Mouse (Mus musculus) mature B cell (primary cell): ENCODE data around the gene C1galt1c1.

Experiments
- in situ Hi-C: fragments of 300-500 bp; cut with MboI; formaldehyde crosslinking; loops from 2 replicates; pipeline ENCODE4 v1.14.3; 2019

The C1galt1c1 gene

DNA sequence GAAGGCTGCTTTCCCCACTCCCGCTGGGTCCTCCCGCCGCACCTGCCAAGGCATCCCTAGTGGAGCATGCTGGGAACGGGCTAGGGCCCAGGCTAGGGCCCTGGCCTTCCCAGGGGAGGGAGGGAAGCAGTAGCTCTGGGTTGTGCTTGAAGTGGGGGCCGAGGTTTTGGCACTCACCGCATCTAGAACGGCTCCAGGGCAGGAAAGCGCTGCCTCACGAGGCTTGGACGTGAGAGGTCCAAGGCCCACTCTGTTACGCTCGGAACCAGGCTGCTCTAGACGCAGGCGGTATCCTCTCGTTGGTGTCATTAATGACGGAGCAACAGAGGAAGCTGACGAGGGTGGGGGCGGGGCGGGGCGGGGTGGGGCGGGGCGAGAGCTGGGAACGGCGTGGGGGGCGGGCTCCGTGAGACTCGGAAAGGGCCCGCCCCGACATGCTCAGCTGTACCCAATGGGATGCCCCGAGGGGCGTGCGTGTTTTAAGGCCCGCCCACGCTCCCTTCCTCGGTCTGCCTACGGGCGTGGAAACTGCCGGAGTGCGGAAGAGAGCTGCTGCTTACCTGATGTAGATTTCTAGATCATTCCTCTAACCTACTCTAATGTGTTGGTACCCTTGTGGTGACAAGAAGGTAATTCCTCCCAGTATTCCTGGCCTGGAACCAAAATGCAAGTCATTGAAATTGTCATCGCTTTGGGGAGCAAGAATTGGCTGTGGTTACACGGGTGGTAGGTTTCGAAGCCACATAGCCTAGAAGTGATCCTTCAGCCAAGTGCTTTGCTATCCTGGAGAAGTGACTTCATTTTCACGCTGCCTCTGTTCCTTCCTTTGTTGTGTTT, at the start of gene C1galt1c1:
TSS of gene C1galt1c1 (minus strand) at position 287 of the 837 bp plus-strand sequence.
- in situ Hi-C loops, result loop anchor here (25.0 kb wide), 1 partner anchor 448 kb away; the partner anchor contains the start of gene Zbtb33

DNA sequence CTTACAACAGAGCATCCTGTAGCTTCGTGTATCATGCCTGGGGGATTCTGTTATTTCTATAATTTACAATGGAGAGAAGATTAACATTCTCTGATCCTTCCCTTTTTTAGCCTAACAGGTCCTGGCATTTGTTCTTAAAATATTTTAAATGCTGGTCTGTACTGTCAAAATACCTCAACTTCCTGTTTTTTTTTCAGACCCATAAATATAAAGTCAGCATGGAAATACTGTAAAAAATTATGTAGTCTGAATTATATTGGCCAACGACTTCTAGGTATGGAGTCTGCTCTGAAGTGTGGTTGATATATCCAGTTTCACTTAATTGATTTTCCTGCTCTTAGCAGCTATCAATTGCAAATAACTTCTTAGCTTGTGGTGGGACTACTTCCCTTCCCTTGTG, 47.1 kb upstream of the C1galt1c1 start:
- in situ Hi-C loops, result no loop called here

DNA sequence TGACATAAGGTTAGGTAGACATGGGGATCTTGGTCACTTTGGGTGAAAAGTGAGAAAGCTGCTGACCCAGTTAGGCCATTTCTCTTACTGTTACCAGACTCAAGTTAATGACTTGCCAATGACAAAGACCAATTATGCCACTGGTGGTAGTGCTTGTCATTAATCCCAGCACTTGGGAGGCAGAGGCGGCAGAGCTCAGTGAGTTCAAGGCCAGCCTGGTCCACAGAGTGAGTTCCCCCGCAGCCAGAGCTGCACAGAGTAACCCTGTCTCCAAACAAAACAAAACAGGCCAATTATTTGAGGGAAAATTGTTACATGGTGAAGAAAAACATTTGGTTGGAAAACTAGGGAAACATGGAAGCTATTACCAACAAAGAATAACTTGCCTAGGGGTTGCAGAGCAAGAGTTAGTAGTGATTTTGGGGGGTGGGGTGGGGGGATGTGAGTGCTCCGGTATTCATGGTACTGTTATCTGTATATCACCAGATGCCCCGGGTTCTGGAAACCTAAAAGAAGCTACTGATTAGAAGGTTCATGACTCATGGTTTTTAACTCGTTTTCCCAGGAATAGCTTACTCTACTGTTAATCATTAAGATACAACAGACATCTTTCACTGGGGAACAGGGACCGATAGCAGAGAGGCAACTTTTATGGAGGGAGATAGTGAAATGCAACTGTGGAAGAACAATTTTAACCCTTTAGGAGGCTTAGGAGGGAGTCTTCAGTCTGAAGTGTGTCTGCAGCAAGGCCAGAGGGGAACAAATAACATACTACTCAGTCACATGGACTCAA, 34.4 kb upstream of the C1galt1c1 start:
- in situ Hi-C loops, result no loop called here

DNA sequence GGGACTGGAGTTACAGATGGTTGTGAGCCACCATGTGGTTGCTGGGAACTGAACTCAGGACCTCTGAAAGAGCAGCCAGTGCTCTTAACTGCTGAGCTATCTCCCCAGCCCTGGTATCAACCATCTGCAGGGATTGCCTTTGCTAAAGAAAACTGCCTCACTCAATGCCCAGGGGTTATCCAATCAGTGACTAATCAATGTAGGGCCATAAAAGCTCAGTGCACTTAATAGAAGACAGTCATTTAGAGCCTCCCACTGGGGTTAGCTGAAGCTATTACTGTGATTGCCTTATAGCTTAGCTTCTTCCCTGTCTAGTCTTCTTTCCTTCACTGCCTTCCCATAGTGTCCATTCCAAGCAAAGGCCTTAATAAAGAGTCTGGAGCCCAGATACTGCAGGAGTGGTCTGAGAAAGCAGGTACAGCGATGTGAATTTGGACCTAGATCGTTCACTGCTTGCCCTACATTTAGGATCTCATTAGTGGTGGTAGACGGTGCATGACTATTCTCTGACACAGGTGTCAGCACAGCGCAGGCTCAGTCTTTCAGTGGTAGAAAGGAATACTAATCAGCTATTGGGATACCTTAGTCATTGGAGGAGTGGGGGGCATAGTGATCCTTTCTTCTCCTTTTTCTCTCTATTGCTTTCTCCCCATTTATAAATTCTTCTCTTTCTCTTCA, 21.5 kb upstream of the C1galt1c1 start:
- in situ Hi-C loops, result no loop called here

DNA sequence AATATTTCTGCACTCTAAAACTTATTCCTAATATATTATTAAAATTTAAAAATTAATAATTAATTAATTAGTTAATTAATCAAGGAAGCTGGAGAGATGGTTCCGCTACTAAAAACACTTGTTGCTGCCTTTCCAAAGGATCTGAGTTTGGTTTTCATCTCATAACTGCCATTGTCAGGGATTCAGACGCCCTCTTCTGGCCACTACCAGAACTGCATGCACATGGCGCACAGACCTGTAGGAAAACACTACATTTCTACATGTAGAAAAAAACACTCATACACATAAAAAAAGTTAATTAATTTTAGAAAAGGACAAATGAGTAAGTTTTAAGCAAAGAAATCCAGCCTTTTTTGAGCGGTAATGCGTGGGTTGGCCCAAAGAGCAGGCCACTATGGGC, 19.8 kb upstream of the C1galt1c1 start:
- in situ Hi-C loops, result no loop called here

DNA sequence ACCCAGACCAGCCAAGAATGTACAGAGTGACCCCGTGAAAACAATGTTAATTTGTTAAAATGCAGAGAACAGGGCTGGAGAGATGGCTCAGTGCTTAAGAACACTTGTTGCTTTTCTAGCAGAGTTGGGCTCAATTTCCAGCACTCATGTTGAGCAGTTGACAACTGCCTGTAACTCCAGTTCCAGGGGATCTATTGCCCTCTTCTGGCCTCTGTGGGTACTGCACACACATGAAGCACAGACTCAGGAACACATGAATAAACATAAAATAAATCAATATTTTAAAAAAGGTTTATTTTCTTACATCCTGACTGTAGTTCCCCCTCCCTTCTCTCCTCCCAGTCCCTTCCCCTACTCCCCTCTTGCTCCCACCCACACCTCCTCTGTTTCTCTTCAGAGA, 18.3 kb upstream of the C1galt1c1 start:
- in situ Hi-C loops, result no loop called here

DNA sequence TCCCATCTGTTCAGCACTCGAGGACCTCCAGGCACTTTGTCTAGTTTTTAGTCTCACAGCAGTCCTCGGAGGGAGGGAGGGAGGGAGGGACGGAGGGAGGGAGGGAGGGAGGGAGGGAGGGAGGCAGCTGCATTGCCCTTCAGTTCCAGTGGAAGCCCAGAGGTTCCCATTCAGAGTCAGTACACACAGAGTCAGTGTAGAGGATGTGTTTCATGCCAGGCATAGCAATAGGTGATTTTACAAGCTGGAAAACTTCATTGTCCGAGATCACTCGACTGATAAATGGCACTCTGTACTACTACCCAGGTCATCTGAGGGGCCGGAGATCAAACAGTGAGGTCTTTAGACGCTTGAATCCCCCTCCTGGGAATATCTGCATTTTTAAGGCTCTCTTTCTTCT, 16.3 kb upstream of the C1galt1c1 start:
- in situ Hi-C loops, result no loop called here

DNA sequence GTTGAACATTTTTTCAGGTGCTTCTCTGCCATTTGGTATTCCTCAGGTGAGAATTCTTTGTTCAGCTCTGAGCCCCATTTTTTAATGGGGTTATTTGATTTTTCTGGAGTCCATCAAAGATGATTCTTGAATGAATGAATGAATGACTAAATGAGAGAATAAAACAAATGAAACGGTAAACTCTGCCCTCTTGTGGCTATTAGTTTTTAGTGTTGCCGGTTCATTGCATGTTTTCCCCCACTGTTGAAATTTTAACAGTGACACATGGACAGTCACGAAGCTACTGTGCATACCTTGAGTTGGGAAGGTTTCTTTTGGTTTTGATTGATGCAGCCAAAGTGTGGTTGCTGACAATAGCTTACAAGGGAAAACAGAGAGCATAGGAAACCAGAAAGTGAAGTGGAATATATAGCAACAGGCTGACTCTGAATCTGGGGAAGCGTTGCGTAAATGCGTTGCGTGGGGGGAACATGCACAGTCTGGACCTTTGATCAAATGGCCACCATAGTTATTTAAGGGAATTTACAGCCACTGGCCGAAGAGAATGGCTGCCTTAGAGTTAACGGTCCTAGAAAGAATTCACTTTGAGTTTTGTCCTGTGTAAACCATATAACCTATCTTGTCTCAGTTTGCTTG, 15.6 kb upstream of the C1galt1c1 start:
- in situ Hi-C loops, result no loop called here

DNA sequence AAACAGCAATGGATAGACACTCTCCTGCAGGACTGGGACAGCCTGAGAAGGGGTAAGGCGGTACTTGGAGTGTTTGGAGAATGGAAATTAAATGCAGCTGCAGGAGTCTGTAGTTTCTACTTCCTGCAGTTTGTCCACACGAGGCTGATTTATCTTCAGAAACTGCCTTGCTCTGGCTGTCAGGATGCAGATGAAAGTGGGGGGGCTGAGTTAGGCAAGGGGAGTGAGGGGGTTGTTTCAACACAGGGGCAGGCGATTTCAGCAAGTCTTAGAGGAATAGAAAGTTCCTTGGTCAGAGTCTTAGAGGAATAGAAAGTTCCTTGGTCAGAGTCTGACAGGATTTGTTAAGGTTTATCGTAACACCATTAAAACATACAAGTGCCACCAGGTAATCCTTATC, 7.3 kb upstream of the C1galt1c1 start:
- in situ Hi-C loops, result loop anchor here (25.0 kb wide), 1 partner anchor 455 kb away; the partner anchor contains the start of gene Zbtb33

DNA sequence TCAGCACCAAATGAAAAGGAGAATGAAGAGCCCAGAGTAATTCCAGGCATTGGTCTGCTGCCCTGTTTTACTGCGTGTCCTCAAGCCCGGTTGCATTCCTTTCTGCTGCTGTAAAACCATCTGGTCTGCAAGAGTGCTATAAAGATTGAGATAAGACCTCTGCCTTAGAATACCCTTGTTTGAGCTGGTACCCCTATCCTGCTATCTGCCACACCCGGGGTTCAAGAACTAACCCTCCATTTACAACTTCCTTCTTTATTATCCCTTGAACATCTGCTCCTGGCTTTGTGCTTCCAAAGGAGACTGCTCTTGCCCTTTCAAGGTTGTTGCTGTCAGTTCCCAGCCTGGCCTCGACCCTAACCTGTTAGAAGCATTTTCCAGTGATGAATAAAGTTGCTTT, 6.5 kb upstream of the C1galt1c1 start:
- in situ Hi-C loops, result loop anchor here (25.0 kb wide), 1 partner anchor 454 kb away; the partner anchor contains the start of gene Zbtb33

DNA sequence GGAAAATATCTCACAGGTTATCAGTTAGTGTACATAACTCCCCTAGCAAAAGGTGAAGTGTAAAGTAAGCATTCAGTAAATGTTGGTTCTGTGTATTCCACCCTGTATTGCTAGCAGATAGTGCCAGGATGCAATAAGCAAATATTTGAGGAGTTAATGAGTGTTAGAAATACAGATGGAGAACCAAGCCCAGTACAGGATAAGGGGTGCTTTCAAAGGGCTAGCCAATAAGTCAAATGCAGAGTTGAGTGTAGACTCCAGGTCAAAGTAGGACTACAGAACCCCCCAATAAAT, 698 bp upstream of the C1galt1c1 start:
- in situ Hi-C loops, result loop anchor here (25.0 kb wide), 1 partner anchor 448 kb away; the partner anchor contains the start of gene Zbtb33

DNA sequence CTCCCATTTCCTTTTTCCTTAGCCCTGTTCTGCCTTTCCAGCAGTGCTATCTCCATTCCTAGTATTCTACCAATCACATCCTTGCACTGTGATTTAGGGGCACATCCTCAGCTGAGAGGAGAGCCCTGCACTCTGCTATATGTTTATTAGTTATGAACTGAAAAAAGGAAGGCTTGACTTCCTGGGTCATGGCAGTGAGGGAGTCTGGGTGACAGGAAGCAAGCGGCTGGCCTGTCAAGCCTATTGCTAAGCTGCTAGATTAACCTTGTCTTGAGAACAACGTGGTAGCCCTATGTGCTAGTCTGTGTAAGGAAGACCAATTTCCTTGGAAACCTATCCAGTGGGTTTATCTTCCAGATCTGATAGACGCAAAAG, 33.9 kb downstream of the C1galt1c1 start:
- in situ Hi-C loops, result no loop called here

DNA sequence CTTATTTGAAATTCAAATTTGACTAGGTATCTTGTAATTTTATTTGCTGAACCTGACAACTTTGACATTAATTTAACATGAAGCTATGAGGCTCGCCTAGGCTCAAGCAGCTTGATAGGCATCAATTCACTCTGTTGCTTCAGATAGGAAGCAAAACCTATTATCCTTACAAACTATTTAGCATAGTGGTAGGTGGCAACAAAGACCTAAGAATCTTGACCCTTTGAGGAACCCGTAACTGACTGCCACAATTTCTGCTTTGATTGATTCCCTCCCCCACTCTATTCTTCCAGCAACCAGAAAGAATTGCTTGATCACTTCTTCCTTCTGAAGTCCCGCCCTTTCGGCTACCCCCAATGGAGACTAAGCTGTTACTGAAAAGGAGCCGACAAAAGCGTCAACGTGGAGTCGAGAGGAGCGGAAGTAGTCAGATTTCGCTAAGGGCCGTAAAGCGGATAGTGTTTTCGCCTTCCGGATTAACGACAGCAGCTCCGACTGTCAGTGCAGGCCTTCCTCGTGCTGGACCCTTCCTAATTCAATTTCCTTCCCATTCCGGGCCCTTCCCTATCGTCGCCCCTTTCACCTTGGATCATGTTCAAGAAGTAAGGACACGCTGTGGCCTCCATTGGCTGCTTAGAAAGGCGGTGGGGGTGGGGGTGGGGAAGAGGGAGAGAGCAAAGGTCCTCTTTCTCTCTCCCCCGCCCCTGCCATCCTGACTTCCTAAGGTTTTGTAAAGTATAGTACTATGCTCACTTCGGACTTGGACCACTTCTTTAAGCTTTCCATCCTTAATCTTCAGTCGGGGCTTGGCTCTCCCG, 34.5 kb downstream of the C1galt1c1 start, which contains the start of gene Mcts1:
TSS of gene Mcts1 (plus strand) at position 402 of the 818 bp plus-strand sequence.
- in situ Hi-C loops, result no loop called here

DNA sequence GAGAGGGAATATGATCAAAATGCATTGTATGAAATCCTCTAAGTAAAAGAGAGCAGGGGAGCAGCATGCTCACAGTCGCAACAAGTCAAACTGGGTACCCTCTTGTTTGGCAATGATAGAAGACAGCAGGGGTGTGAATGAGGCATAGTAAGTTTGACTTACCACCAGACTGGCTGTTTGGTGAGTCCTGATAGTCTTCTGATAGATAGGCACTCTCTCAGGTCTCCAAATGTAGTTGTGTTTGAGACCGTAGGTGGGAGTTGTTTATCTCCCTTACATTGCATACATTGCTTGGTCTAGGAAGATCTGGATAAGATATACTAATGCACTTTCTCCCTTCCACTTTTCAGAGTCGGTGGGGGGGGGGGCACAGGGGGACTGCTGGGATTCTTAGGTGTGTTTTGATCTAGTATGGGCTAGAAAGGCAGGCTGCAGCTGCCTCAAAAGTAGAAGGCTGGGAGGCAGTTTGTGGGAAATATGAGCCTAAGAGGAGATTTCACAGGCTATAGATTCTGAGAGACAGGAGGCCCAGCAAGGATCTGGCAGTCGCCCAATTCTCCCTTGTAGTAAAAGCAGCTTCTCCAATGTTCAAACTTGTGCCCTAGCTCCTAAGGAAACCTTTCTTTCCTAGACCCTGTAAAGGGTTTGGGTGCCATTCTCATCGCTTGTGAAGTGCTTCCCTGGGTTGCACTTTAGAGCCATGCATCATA, 41.6 kb downstream of the C1galt1c1 start:
- in situ Hi-C loops, result no loop called here

DNA sequence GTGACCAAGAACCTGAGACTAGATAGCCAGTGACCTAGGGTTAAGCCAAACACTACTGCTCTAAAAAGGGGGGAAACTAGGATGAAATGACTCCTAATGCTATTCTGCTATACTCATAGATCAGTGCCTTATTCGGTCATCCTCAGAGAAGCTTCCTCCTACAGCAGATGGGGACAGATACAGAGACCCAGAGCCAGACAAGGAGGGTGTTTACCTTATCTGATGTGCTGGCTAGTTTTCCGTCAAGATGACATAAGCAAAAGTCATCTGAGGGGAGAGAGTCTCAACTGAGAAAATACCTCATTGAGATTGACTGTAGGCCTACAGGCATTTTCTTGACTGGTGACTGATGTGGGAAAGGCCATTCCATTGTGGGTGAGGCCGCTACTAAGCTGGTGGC, 43.1 kb downstream of the C1galt1c1 start:
- in situ Hi-C loops, result no loop called here

DNA sequence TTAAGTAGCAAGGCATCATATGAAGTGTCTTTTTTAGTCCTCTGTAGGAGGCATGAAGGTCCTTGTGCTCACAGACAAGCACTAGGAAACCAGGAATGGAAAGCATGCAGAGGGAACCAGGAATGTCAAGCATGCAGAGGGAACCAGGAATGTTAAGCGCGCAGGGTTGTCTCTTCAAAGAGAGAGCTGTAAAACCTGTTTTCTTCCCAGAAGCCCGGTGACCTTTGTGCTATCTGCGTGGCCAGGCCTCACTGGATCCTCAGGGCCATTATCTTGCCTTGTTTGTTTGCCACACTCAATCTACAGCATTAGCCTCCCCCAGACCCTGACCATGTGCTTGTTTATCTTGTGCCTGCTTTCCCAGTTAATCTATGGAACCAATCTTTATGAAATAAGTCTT, 45.1 kb downstream of the C1galt1c1 start:
- in situ Hi-C loops, result no loop called here

DNA sequence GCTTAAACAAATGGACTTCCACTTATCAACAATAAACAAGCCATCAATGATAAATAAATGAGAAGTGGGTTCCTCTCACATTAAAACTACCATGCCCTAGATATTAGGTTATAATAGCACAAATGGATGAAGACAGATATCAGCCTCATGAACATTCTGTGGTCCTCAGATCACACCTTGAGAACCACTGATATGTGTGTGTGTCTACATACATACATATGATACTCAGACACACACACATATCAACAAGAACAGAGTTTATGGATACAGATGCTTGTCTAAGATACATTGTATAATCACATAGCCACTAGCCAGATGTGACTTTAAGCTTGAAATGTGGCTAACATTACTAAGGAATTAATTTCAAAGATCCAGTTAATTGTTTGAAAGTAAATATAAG, 51.6 kb downstream of the C1galt1c1 start:
- in situ Hi-C loops, result no loop called here

DNA sequence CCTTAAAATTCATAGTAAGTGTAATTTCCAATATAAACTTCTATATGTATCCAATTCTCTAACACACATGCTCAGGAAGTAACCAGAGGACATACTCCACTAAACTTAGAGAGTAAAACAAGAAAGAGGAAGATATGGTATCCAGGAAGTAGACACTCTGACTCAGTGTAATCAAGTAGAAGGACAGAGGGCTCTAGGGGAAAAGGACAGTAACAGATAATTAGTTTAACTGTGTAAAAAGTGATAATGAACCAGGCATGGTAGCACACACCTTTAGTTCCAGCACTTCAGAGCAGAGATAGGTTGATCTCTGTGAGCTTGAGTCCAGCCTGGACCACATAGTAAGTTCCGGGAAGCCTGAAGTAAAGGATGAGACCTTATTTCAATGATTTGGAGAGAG, 53.7 kb downstream of the C1galt1c1 start:
- in situ Hi-C loops, result no loop called here
